Mouse (Mus musculus) neutrophil, adult 5-6 weeks (primary cell): ENCODE data around the gene Svip. TPM values are rescaled to one million over a fixed set of nuclear protein-coding genes. Genes with fewer than 3 reads are reported as not detected.

Experiments
- ATAC-seq: fragments of 151-379, 151-347 bp; 2 replicates; pipeline ENCODE4 v1.8.0; 2017; ENCODE audit warnings: mild to moderate bottlenecking, moderate TSS enrichment; ENCODE audit not compliant: insufficient number of reproducible peaks, poor library complexity, low FRiP score, severe bottlenecking; ENCODE audit errors: extremely low read depth
- total RNA-seq: library from RNA; stranded (forward); fragments of 200-1000 nt; gene quantifications from 2 replicates; pipeline ENCODE4 v1.2.3, GENCODE M21; 2017

The Svip gene
- total RNA-seq, 1 experiment from 2014 or later: 6.3 TPM

DNA sequence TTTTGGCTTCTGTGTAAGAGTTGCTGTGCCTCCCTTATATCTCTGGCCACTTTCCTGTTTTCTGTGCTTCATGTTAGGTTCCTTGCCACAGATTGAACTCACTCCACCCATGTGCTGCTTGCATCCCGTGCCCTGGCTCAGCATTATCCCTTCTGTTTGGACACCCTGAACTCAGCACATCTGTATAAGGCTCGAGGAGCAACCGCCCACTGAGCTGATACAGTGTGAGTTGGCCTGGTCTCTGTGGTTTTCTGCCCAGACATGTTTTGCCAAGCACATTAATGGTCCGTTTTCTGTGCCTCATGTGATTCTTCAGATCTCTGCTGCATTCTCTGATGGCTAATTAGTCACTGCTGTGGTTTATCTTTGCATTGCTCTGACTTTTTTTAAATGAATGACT lies 38.2 kb downstream of the Svip start:
- no peak for ATAC-seq

DNA sequence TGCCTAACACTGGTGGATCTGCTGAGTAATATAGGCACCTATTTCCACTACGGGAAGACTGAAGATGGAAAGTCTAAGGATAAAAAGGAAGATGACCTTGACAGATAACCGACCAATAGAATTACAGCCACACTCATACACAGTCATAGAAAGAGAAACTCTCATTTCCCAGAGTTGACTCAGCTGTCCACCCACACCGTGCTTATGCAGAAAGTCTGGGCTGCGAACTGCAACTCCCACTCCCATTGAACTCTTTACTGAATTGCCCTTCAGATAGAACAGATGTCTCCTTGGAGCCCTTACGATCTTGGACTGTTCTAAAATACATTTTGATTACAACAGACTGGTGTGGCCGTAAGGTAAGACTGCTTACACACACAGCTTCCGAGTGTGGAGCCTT lies 41.1 kb downstream of the Svip start:
- no peak for ATAC-seq

DNA sequence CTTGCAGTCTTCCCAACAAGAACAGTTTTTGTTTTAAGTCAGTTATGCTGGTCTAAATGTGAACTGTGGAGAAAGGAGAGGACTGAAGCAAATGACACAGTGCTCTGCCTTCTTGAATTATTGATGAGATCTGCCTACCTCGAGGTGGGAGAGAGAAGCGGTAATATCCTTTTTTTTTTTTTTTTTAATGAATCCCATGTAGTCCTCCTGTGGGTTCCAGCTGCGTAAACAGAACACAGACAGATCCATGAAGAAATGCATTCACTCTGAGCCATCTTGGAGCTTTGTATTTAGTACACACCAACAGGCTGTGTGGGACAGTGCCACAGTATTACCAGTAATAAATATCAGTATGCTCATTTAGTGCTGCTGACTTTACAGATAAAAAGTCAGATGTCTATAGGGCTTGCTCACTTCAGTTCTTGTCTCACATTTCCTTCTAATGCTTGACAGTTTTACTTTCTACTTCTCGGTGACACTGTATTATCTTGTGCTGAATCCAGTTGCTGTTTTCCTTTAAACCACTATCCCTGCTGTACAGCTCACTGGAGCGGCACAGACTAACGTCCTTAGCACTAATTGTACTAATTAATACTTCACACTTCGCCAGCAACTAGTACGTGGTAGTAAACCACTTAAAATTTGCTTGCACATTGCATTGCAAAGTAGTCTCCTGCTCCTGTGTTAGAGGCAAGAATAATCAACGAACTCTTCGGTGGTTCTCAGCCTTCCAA lies 43.4 kb downstream of the Svip start:
- ATAC-seq: no peak

DNA sequence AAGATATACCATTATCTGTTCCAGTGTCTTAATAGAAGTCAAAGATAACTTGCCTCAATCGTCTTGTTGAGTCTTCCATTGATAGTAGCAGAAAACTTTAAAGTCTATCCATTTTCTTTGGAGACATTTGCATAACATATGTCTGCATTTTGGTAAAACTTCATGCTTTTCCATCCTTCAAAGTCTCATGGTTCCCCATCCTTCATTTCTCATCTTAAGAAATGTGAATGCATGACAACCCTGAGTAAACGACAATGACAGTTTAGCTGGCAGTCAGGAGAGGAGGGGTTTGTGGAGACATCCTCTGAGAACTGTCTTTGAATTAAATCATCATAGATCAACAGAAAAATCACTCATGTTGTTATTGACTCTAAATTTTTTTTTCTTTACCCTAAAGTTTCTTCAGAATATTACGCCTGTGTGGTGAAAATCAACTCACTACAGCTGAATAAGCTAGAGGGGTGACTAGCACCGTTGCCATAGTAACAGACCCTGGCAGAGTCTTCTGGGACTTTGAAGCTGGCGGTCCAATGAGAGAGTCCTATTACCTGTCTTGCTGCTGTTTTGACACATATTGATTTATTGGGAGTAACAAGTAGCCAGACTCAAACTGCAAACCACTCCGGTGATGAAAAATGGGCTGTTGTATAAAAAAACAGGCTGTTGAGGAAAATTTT lies 45.0 kb downstream of the Svip start:
- no peak for ATAC-seq

DNA sequence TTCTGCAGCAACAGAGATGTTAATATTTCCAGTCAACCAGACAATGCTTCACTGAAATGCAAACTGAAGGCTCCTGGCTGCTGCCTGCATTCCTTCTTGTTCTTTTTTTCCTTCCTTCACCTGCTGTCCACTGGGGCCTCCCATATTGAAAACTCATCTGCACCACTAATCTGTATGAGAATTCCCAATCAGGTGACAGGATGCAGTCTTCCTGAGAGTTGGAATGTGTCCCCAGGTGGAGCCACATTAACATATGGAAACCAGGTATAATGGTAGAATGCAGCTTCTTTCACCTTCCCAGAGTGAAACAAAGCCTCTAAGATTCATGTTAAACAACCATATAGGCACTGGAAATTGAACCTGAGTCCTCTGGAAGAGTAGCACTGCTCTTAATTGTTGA lies 48.1 kb downstream of the Svip start:
- no peak for ATAC-seq

DNA sequence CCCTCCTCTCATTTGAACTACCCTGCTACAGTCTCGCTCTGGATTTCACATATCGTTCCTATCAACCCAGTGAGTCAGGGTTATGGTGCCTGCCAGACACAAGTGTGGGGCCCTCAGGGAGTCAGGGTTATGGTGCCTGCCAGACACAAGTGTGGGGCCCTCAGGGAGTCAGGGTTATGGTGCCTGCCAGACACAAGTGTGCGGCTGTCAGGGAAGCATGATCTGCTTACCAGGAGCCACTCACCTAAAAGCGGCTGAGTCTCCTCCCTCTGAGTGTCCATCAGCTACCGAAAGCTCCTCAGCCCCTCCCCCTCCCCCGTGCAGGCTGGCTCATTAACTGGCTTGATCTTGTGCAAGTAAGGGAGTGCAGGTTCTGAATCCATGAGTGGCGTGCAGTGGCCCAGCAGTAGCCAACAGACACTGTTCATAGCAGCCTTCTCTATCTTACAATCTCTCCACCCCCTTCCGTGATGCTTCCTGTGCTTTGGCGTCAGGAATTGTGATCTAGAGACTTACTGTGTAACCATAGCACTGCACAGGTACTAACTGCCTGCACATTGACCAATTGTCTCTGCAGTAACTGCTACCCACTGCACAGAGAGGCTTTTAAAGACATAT lies 50.3 kb downstream of the Svip start:
- ATAC-seq: no peak

Other genes starting within 250 kb of the Svip start
- 0.98 and 2.8 TPM in 2 replicates for gene Gas2, start 144.0 kb downstream of the Svip start, total RNA-seq
- 2.1 and 4.1 TPM in 2 replicates for gene Fancf, start 143.8 kb downstream of the Svip start, total RNA-seq
- gene 1700015G11Rik, start 9.7 kb upstream of the Svip start, total RNA-seq: not detected in 2 replicates